Mouse (Mus musculus): ENCODE measurements around the gene Myh3. TPM values are rescaled to one million over a fixed set of nuclear protein-coding genes. Genes with fewer than 3 reads are reported as not detected.

The Myh3 gene
- polyA plus RNA-seq, 1 experiment from 2014 or later, result 0.09 TPM

DNA sequence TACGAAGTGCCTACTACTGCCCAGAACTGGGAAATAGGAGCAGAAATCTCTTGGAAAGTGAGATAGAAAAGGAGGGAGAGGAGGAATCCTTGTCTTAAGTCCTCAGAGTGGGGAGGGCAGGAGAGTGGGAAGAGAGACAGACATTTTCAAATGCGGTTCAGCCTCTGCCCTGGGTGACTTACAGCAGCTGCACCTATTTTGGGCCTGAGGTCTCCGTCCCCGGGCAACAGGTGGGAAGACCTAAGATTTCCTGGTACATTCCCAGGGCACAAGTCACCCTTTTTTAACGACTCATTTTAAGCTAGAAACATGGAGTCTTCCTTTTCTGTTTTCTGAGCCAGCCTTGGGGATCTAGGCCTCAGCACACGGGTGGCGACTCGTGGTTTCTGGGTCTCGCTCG, 28.9 kb downstream of the Myh3 start:
- no peaks in the 10 kb centered on the region for H3K36me3 ChIP-seq (ENCODE audit: control insufficient read depth, insufficient read depth)
- no peak for ATAC-seq
- H3K4me1 ChIP-seq (replicated peaks; ENCODE audit: control insufficient read depth, insufficient read depth, low read length), result no peaks in the 10 kb centered on the region
- WGBS, result 75% methylated on average over 10 of the region's 10 CpGs
- no peak overlapping the region for H3K9ac ChIP-seq (replicated peaks; ENCODE audit: low read depth, low read length)
- no peak overlapping the region for H3K4me3 ChIP-seq (replicated peaks; ENCODE audit: low read length)
- no peak overlapping the region for H3K4me2 ChIP-seq (ENCODE audit: low read length)
- H3K27me3 ChIP-seq (replicated peaks; ENCODE audit: control insufficient read depth, insufficient read depth, low read length), result no peaks in the 10 kb centered on the region
- H3K27ac ChIP-seq (ENCODE audit: low read length), result no peak overlapping the region
- H3K9me3 ChIP-seq (ENCODE audit: control insufficient read depth, low read length), result no peaks in the 10 kb centered on the region

DNA sequence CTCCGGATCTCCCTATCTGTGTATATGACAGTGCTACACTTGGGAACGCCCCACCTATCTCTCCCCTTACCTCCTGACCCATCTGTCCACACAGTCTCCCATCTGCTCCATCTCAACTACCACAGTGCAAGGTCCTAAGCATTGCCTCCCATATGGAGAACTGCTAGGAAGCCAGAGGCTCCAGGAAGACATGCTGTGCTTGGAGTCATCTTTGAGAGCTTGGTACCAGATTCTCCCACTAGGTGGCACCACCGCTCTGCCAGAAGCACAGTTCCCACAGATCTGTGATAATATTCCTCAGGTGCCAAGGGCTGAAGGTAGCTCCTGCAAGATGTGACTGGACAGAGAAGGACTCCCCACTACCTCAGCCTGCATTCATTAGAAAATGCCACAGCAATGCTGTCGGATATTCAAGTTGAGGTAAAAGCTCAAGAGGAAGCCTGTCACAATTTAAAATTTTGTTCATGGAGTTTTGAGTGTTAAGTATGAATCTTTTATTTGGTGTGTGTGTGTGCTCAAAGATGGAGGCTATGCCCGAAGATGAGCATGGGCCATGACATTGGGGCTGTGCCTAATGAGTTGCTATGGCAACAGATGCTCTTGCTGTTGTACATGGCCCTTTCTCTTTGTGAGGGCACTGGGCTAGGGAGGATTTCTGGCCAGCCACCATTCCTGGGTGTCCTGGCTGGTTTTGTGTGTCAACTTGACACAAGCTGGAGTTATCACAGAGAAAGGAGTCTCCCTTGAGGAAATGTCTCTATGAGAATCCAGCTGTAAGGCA, 32.3 kb downstream of the Myh3 start:
- no peak overlapping the region for H3K4me2 ChIP-seq (ENCODE audit: low read length)
- ATAC-seq, result peak; percentile 72
- no peak overlapping the region for H3K27ac ChIP-seq (ENCODE audit: low read length)
- no peaks in the 10 kb centered on the region for H3K27me3 ChIP-seq (replicated peaks; ENCODE audit: control insufficient read depth, insufficient read depth, low read length)
- WGBS, result 30% methylated on average over 5 of the region's 5 CpGs
- no peaks in the 10 kb centered on the region for H3K9me3 ChIP-seq (ENCODE audit: control insufficient read depth, low read length)
- no peaks in the 10 kb centered on the region for H3K36me3 ChIP-seq (ENCODE audit: control insufficient read depth, insufficient read depth)
- no peak overlapping the region for H3K9ac ChIP-seq (replicated peaks; ENCODE audit: low read depth, low read length)
- H3K4me3 ChIP-seq (replicated peaks; ENCODE audit: low read length), result no peak overlapping the region
- H3K4me1 ChIP-seq (replicated peaks; ENCODE audit: control insufficient read depth, insufficient read depth, low read length), result no peaks in the 10 kb centered on the region

DNA sequence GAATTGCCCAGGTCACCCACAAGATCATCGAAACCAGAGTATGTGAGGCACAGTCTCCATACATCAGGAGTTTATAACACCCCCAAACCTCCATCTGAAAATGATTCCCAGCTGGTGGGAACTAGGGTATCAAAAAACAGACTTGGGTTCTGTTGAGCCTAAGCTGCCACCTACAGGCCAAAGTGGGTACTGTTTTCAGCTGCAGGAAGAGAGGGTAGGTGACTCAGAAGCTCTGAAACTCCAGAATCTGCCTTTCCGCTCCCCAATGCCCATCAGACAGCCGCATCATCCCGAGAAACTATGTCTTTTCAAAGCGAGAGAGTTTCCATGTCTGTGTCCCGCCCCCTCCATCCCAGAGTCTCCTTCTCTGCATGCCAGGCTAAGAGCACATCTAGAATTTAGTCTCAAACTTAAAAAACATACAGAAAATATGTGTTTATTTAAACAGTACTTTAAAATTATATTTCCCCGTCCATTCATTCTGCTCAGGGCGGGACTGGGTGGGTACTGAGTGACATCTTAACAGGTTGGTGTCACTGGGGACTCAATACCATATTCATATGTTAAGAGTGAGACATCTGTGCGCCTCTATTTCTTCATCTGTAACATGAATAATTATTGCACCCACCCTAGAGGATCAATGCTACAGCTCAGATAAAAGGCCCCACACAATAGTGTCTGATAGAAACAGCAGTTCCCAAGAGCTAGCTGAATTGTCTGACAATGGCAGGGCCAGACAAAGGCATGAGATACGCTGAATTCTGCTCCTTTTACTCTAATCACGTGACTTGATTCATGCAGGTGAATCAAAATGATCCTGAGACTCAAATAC, 34.1 kb downstream of the Myh3 start:
- 32% methylated on average over 11 of the region's 11 CpGs for WGBS
- Histone ChIP-seq H3K27ac (ENCODE audit: low read length) (no peak overlapping the region), H3K36me3 (ENCODE audit: control insufficient read depth, insufficient read depth) (no peaks in the 10 kb centered on the region), H3K9me3 (ENCODE audit: control insufficient read depth, low read length) (no peaks in the 10 kb centered on the region), H3K27me3 (replicated peaks; ENCODE audit: control insufficient read depth, insufficient read depth, low read length) (no peaks in the 10 kb centered on the region), H3K9ac (replicated peaks; ENCODE audit: low read depth, low read length) (no peak overlapping the region), H3K4me3 (replicated peaks; ENCODE audit: low read length) (no peak overlapping the region), H3K4me1 (replicated peaks; ENCODE audit: control insufficient read depth, insufficient read depth, low read length) (no peaks in the 10 kb centered on the region), H3K4me2 (ENCODE audit: low read length) (no peak overlapping the region)
- ATAC-seq, result peak; percentile 15

DNA sequence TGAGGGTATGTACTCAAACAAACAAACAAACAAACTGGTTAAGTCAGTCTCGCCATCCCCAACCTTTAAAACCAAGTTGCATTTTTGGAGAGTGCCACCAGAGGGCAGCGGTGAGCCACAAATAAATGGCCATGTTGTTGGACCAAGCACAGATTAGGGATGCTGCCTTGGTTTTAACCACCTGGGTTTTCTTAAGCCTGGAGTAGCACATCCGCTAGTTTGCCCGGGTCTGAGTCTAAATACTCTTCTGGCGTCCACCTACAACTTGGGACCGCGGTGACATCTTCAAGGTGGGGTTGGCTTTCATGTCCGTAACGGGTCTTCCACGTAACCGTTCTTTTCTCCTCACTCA, 34.7 kb downstream of the Myh3 start:
- Histone ChIP-seq H3K4me3 (replicated peaks; ENCODE audit: low read length) (no peak overlapping the region), H3K4me1 (replicated peaks; ENCODE audit: control insufficient read depth, insufficient read depth, low read length) (no peaks in the 10 kb centered on the region), H3K9ac (replicated peaks; ENCODE audit: low read depth, low read length) (no peak overlapping the region), H3K36me3 (ENCODE audit: control insufficient read depth, insufficient read depth) (no peaks in the 10 kb centered on the region), H3K27ac (ENCODE audit: low read length) (no peak overlapping the region), H3K9me3 (ENCODE audit: control insufficient read depth, low read length) (no peaks in the 10 kb centered on the region), H3K27me3 (replicated peaks; ENCODE audit: control insufficient read depth, insufficient read depth, low read length) (no peaks in the 10 kb centered on the region), H3K4me2 (ENCODE audit: low read length) (no peak overlapping the region)
- 42% methylated on average over 11 of the region's 11 CpGs for WGBS
- ATAC-seq, result peak; percentile 49

DNA sequence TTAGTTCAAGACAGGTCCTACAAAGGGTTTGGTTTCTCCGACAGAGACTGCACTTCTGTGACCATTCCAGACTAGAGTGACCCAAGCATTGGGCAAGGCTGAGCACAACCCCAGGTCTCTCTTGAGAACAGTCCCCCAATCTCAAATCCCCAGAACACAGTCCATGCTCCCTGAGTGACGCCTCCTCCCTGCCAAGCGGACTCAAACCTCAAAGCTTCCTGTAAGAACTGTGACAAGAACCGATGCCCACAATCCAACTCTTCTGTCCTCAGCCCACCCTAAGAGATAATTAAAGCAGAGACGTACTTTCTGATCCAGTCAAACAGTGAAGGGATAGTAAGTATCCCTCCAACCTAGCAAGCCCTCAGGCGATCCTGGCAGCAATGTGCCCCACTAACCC, 35.3 kb downstream of the Myh3 start:
- Histone ChIP-seq H3K36me3 (ENCODE audit: control insufficient read depth, insufficient read depth) (no peaks in the 10 kb centered on the region), H3K4me2 (ENCODE audit: low read length) (no peak overlapping the region), H3K4me1 (replicated peaks; ENCODE audit: control insufficient read depth, insufficient read depth, low read length) (no peaks in the 10 kb centered on the region), H3K27ac (ENCODE audit: low read length) (no peak overlapping the region), H3K9ac (replicated peaks; ENCODE audit: low read depth, low read length) (no peak overlapping the region), H3K9me3 (ENCODE audit: control insufficient read depth, low read length) (no peaks in the 10 kb centered on the region), H3K27me3 (replicated peaks; ENCODE audit: control insufficient read depth, insufficient read depth, low read length) (no peaks in the 10 kb centered on the region), H3K4me3 (replicated peaks; ENCODE audit: low read length) (no peak overlapping the region)
- WGBS, result 87% methylated on average over 6 of the region's 6 CpGs
- no peak for ATAC-seq

DNA sequence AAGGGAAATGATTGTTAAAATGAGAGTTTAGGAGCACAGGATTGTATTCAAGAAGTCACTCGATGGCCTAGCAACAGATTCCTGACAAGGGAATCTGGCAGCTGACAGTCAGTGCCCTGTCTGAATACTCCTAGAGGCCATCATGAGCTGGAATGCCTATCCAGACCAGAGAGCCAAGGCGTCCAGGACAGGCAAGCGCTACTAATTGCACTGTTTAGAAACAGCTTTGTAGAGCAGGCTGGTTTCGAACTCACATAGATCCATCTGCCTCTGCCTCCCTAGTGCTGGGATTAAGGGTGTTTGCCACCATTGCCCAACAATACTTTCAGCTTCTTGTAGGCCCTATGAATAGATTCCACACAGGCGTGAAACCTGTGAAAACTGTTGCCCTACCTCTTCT, 36.2 kb downstream of the Myh3 start:
- no peak overlapping the region for H3K9ac ChIP-seq (replicated peaks; ENCODE audit: low read depth, low read length)
- H3K4me3 ChIP-seq (replicated peaks; ENCODE audit: low read length), result no peak overlapping the region
- no peak overlapping the region for H3K27ac ChIP-seq (ENCODE audit: low read length)
- no peaks in the 10 kb centered on the region for H3K9me3 ChIP-seq (ENCODE audit: control insufficient read depth, low read length)
- H3K4me2 ChIP-seq (ENCODE audit: low read length), result no peak overlapping the region
- H3K27me3 ChIP-seq (replicated peaks; ENCODE audit: control insufficient read depth, insufficient read depth, low read length), result no peaks in the 10 kb centered on the region
- no peaks in the 10 kb centered on the region for H3K36me3 ChIP-seq (ENCODE audit: control insufficient read depth, insufficient read depth)
- no peaks in the 10 kb centered on the region for H3K4me1 ChIP-seq (replicated peaks; ENCODE audit: control insufficient read depth, insufficient read depth, low read length)
- 93% methylated on average over 5 of the region's 5 CpGs for WGBS
- ATAC-seq, result no peak

DNA sequence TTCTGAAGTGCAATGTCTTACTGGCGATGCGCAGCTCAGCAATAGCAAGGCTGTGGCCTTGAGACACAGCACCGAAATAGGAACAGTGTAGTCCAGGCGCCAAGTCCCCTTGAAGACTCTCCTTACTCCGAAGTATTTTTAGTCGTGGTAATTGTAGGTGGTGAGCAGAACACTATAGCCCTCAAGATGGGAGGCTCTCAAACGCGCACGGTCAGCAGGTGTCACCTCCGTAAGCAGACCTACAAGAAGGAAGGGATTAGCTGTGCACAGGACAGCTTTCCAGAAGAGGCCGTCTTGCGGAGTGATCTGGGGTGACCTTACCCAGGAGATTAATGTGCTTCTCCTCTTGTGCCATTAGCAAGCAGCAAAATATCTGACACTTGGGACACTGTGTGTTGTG, 36.8 kb downstream of the Myh3 start:
- WGBS, result 88% methylated on average over 12 of the region's 12 CpGs
- Histone ChIP-seq H3K4me1 (replicated peaks; ENCODE audit: control insufficient read depth, insufficient read depth, low read length) (no peaks in the 10 kb centered on the region), H3K4me2 (ENCODE audit: low read length) (no peak overlapping the region)

DNA sequence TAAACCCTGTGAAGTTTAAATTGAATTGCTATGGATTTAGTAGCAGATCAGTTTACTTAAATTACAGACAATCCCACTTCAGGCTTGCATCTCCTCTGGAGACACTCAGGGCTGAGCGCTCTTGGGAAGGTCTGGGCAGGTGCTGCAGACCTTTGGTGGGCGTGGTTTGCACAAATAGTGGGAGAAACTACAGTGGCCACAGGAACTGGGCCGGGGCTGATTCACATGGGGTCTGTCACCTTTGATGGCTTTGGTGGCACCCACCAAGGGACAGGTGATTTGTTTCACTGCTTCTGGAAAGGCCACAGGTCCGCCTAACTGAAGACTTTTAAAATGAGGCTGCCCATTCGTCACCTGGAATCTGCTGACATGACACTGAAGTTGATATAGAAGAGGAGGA, 38.6 kb downstream of the Myh3 start:
- no peak overlapping the region for H3K4me2 ChIP-seq (ENCODE audit: low read length)

More for the DNA sequence above, 36.8 kb downstream of the Myh3 start:
- Histone ChIP-seq H3K27ac (ENCODE audit: low read length) (no peak overlapping the region), H3K27me3 (replicated peaks; ENCODE audit: control insufficient read depth, insufficient read depth, low read length) (no peaks in the 10 kb centered on the region), H3K9me3 (ENCODE audit: control insufficient read depth, low read length) (no peaks in the 10 kb centered on the region), H3K9ac (replicated peaks; ENCODE audit: low read depth, low read length) (no peak overlapping the region), H3K4me3 (replicated peaks; ENCODE audit: low read length) (no peak overlapping the region), H3K36me3 (ENCODE audit: control insufficient read depth, insufficient read depth) (no peaks in the 10 kb centered on the region)
- ATAC-seq, result no peak

DNA sequence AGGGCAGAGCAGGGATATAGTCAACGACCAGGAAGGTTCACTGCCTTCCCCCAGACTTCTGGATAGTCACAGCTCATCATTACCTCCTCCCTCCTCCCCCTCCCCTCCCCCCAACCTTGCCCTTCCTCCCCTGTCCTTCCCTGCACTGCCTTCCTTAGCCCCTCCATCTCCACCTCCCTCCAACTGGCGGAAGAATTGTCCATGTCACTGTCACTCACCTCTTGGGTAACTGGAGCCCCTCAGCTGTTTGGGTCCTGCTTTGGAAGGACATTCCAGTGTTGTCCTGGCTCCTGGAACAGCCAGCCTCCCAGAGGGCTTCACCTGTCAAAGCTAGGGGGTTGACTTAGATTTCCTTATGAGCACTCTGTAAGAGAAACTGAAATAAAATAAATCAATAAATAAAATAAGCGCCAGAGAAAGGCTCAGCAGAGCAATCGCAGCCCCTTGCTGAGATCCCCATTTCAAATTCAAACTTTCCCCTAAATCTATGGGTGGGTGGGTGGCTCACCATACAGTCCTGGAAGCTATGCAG, 41.5 kb downstream of the Myh3 start:
- Histone ChIP-seq H3K4me3 (replicated peaks; ENCODE audit: low read length) (no peak overlapping the region), H3K9ac (replicated peaks; ENCODE audit: low read depth, low read length) (no peak overlapping the region), H3K4me2 (ENCODE audit: low read length) (no peak overlapping the region), H3K36me3 (ENCODE audit: control insufficient read depth, insufficient read depth) (no peaks in the 10 kb centered on the region), H3K27me3 (replicated peaks; ENCODE audit: control insufficient read depth, insufficient read depth, low read length) (no peaks in the 10 kb centered on the region), H3K9me3 (ENCODE audit: control insufficient read depth, low read length) (no peaks in the 10 kb centered on the region), H3K4me1 (replicated peaks; ENCODE audit: control insufficient read depth, insufficient read depth, low read length) (no peaks in the 10 kb centered on the region), H3K27ac (ENCODE audit: low read length) (no peak overlapping the region)
- WGBS, result 60% methylated on average over 4 of the region's 4 CpGs
- ATAC-seq, result no peak

More for the DNA sequence above, 38.6 kb downstream of the Myh3 start:
- no peaks in the 10 kb centered on the region for H3K36me3 ChIP-seq (ENCODE audit: control insufficient read depth, insufficient read depth)
- no peak overlapping the region for H3K27ac ChIP-seq (ENCODE audit: low read length)
- no peak for ATAC-seq
- H3K4me3 ChIP-seq (replicated peaks; ENCODE audit: low read length), result no peak overlapping the region
- H3K9ac ChIP-seq (replicated peaks; ENCODE audit: low read depth, low read length), result no peak overlapping the region
- WGBS, result 87% methylated on average over 5 of the region's 5 CpGs
- no peaks in the 10 kb centered on the region for H3K9me3 ChIP-seq (ENCODE audit: control insufficient read depth, low read length)
- H3K4me1 ChIP-seq (replicated peaks; ENCODE audit: control insufficient read depth, insufficient read depth, low read length), result no peaks in the 10 kb centered on the region
- H3K27me3 ChIP-seq (replicated peaks; ENCODE audit: control insufficient read depth, insufficient read depth, low read length), result no peaks in the 10 kb centered on the region
